Mouse (Mus musculus) midbrain, embryonic 11.5 days (tissue): ENCODE data around the gene Atp2b2. TPM values are rescaled to one million over a fixed set of nuclear protein-coding genes. Genes with fewer than 3 reads are reported as not detected.
A peak's percentile ranks its signal among the peaks of the same experiment; 100 is the strongest.

Source experiments
- ATAC-seq: fragments of 200-750 bp; cut with Nextera tagmentation; 2 replicates; pipeline ENCODE4 v1.8.0; 2017; ENCODE audit warnings: moderate TSS enrichment, moderate library complexity; ENCODE audit not compliant: low FRiP score
- DNase-seq: peaks from one replicate; pipeline ENCODE4 v3.0.0; 2015; ENCODE audit warnings: low spot score; ENCODE audit errors: missing footprints
- H3K27ac ChIP-seq: fragments of 300-500 bp; sonication (generic); 2 replicates; pipeline ENCODE4 v1.5.1; 2014; ENCODE audit warnings: low read depth, low read length
- H3K27me3 ChIP-seq: fragments of 300-500 bp; sonication (generic); 2 replicates; pipeline ENCODE4 v1.6.1; 2014; ENCODE audit warnings: mild to moderate bottlenecking, low read length, moderate library complexity, mixed read lengths; ENCODE audit not compliant: control insufficient read depth, insufficient read depth
- H3K36me3 ChIP-seq: fragments of 300-500 bp; sonication (generic); 2 replicates; pipeline ENCODE4 v1.6.1; 2014; ENCODE audit warnings: mild to moderate bottlenecking, low read length, moderate library complexity, mixed read lengths; ENCODE audit not compliant: control insufficient read depth, insufficient read depth
- H3K4me1 ChIP-seq: fragments of 300-500 bp; sonication (generic); 2 replicates; pipeline ENCODE4 v1.6.1; 2014; ENCODE audit warnings: low read length; ENCODE audit not compliant: control insufficient read depth, insufficient read depth
- H3K4me2 ChIP-seq: fragments of 300-500 bp; sonication (generic); 2 replicates; pipeline ENCODE4 v1.6.1; 2014; ENCODE audit warnings: mild to moderate bottlenecking, moderate library complexity
- H3K4me3 ChIP-seq: fragments of 300-500 bp; sonication (generic); 2 replicates; pipeline ENCODE4 v1.5.1; 2014; ENCODE audit warnings: low read depth, low read length
- H3K9ac ChIP-seq: fragments of 300-500 bp; sonication (generic); 2 replicates; pipeline ENCODE4 v1.6.1; 2014; ENCODE audit warnings: low read length
- H3K9me3 ChIP-seq: fragments of 300-500 bp; sonication (generic); 2 replicates; pipeline ENCODE4 v1.6.1; 2016; ENCODE audit warnings: low read length; ENCODE audit not compliant: control insufficient read depth
- WGBS: fragments of 180-500 bp; shearing (Covaris S2); extraction: QIAGEN DNeasy Blood & Tissue Kit; methylation state at CpG from one replicate; pipeline ENCODE4 v1.1.7; 2014; 5-methylcytosine and 5-hydroxymethylcytosine counted together
- polyA plus RNA-seq: library from polyadenylated mRNA; unstranded; fragments of >200 nt; fragmentation: Nextera tagmentation; extraction: Ambion mirVana; gene quantifications from 2 replicates; pipeline ENCODE4 v1.2.1, GENCODE M21; 2014

The Atp2b2 gene
- polyA plus RNA-seq, 1 experiment from 2014 or later, result 1.7 TPM

- no peak overlapping the region for H3K27ac ChIP-seq
- H3K27me3 ChIP-seq, result no peaks in the 10 kb centered on the region
- DNase-seq, result no peak
- H3K4me3 ChIP-seq, result no peak overlapping the region
- 75% methylated on average over 7 of the region's 7 CpGs for WGBS
- H3K4me1 ChIP-seq, result no peaks in the 10 kb centered on the region
- H3K9ac ChIP-seq, result no peak overlapping the region
- H3K9me3 ChIP-seq, result no peaks in the 10 kb centered on the region
- no peak for ATAC-seq
- H3K4me2 ChIP-seq, result no peak overlapping the region
- H3K36me3 ChIP-seq, result no peaks in the 10 kb centered on the region
These were observed 264.1 kb downstream of the Atp2b2 start for GRCm38 (mm10) chr6:113778229-113778753.

GRCm38 (mm10) chr6:113768804-113769203 is 273.6 kb downstream of the Atp2b2 start:
- no peak for ATAC-seq
- Histone ChIP-seq H3K9me3 (no peaks in the 10 kb centered on the region), H3K36me3 (no peaks in the 10 kb centered on the region), H3K4me3 (no peak overlapping the region), H3K27me3 (no peaks in the 10 kb centered on the region), H3K4me2 (no peak overlapping the region), H3K27ac (no peak overlapping the region), H3K9ac (no peak overlapping the region), H3K4me1 (no peaks in the 10 kb centered on the region)
- DNase-seq, result no peak
- WGBS, result 79% methylated on average over 11 of the region's 11 CpGs

GRCm38 (mm10) chr6:113761644-113762043 is 280.8 kb downstream of the Atp2b2 start:
- Histone ChIP-seq H3K4me1 (no peaks in the 10 kb centered on the region), H3K9me3 (no peaks in the 10 kb centered on the region), H3K4me2 (no peak overlapping the region), H3K9ac (no peak overlapping the region), H3K27me3 (no peaks in the 10 kb centered on the region), H3K36me3 (no peaks in the 10 kb centered on the region), H3K4me3 (no peak overlapping the region), H3K27ac (no peak overlapping the region)
- ATAC-seq (peak; percentile 52; the same call in 1 of the 2 replicates), DNase-seq (peak; percentile 91)
- WGBS, result 25% methylated on average over 7 of the region's 7 CpGs

- Histone ChIP-seq H3K4me1 (no peaks in the 10 kb centered on the region), H3K9ac (no peak overlapping the region), H3K4me3 (no peak overlapping the region), H3K9me3 (no peaks in the 10 kb centered on the region), H3K27me3 (no peaks in the 10 kb centered on the region), H3K27ac (no peak overlapping the region), H3K4me2 (no peak overlapping the region), H3K36me3 (no peaks in the 10 kb centered on the region)
- DNase-seq (no peak), ATAC-seq (no peak)
- WGBS, result 59% methylated on average over 17 of the region's 17 CpGs
These were observed 293.2 kb downstream of the Atp2b2 start for GRCm38 (mm10) chr6:113749119-113749685.

GRCm38 (mm10) chr6:113748351-113748750 is 294.1 kb downstream of the Atp2b2 start:
- Histone ChIP-seq H3K27ac (no peak overlapping the region), H3K4me2 (peak overlapping the region; percentile 17; the same call in 1 of the 2 replicates), H3K4me3 (no peak overlapping the region), H3K27me3 (no peaks in the 10 kb centered on the region), H3K9me3 (no peaks in the 10 kb centered on the region), H3K4me1 (no peaks in the 10 kb centered on the region), H3K36me3 (no peaks in the 10 kb centered on the region), H3K9ac (peak overlapping the region; percentile 44; the same call in 1 of the 2 replicates)
- WGBS, result 26% methylated on average over 26 of the region's 26 CpGs
- ATAC-seq, result no peak
- no peak for DNase-seq

GRCm38 (mm10) chr6:113747284-113747683 is 295.1 kb downstream of the Atp2b2 start:
- Histone ChIP-seq H3K36me3 (no peaks in the 10 kb centered on the region), H3K4me2 (no peak overlapping the region), H3K4me1 (no peaks in the 10 kb centered on the region), H3K9me3 (no peaks in the 10 kb centered on the region), H3K9ac (no peak overlapping the region), H3K27ac (no peak overlapping the region), H3K4me3 (no peak overlapping the region), H3K27me3 (no peaks in the 10 kb centered on the region)
- DNase-seq (no peak), ATAC-seq (no peak)
- WGBS, result 89% methylated on average over 14 of the region's 14 CpGs

GRCm38 (mm10) chr6:113745117-113745516 is 297.3 kb downstream of the Atp2b2 start:
- Histone ChIP-seq H3K27me3 (no peaks in the 10 kb centered on the region), H3K27ac (no peak overlapping the region), H3K4me1 (no peaks in the 10 kb centered on the region), H3K4me2 (no peak overlapping the region), H3K9ac (no peak overlapping the region), H3K36me3 (no peaks in the 10 kb centered on the region), H3K4me3 (no peak overlapping the region), H3K9me3 (no peaks in the 10 kb centered on the region)
- no peak for DNase-seq
- no peak for ATAC-seq

- 58% methylated on average over 1 of the region's 1 CpGs for WGBS
- H3K36me3 ChIP-seq, result no peaks in the 10 kb centered on the region
- no peak overlapping the region for H3K4me3 ChIP-seq
- no peaks in the 10 kb centered on the region for H3K9me3 ChIP-seq
- H3K9ac ChIP-seq, result no peak overlapping the region
- H3K27ac ChIP-seq, result no peak overlapping the region
- DNase-seq (no peak), ATAC-seq (no peak)
- no peaks in the 10 kb centered on the region for H3K27me3 ChIP-seq
- no peak overlapping the region for H3K4me2 ChIP-seq
- peaks cover 6% of the 10 kb centered on the region for H3K4me1 ChIP-seq
These were observed 299.3 kb downstream of the Atp2b2 start for GRCm38 (mm10) chr6:113743111-113743510.

- DNase-seq (no peak), ATAC-seq (no peak)
- no peak overlapping the region for H3K4me2 ChIP-seq
- no peaks in the 10 kb centered on the region for H3K27me3 ChIP-seq
- H3K4me1 ChIP-seq, result peaks cover 6% of the 10 kb centered on the region
- H3K9me3 ChIP-seq, result no peaks in the 10 kb centered on the region
- no peak overlapping the region for H3K9ac ChIP-seq
- no peak overlapping the region for H3K4me3 ChIP-seq
- H3K27ac ChIP-seq, result no peak overlapping the region
- 91% methylated on average over 1 of the region's 1 CpGs for WGBS
- H3K36me3 ChIP-seq, result no peaks in the 10 kb centered on the region
These were observed 300.1 kb downstream of the Atp2b2 start for GRCm38 (mm10) chr6:113742321-113742720.
